Mouse (Mus musculus) megakaryocyte, embryonic 14.5 days (primary cell): ENCODE measurements around the gene Col2a1. TPM values are rescaled to one million over a fixed set of nuclear protein-coding genes. Genes with fewer than 3 reads are reported as not detected.

ENCODE experiments used
- H3K27me3 ChIP-seq: replicated peaks from 2 replicates; pipeline ENCODE3; 2012; ENCODE audit warnings: inconsistent platforms
- H3K36me3 ChIP-seq: replicated peaks from 2 replicates; pipeline ENCODE3; 2012; ENCODE audit warnings: low read length, inconsistent platforms, mixed read lengths
- H3K4me1 ChIP-seq: 2 replicates; pipeline ENCODE4 v1.6.1; 2012; ENCODE audit warnings: inconsistent platforms
- H3K4me3 ChIP-seq: replicated peaks from 2 replicates; pipeline ENCODE3; 2012; ENCODE audit warnings: moderate library complexity, mild to moderate bottlenecking, inconsistent platforms
- H3K9me3 ChIP-seq: 2 replicates; pipeline ENCODE4 v1.6.1; 2012; ENCODE audit warnings: inconsistent platforms
- FLI1 ChIP-seq: IDR thresholded peaks from 2 replicates; pipeline ENCODE4 v1.6.1; 2012; ENCODE audit warnings: low read length, inconsistent platforms, mixed read lengths
- GATA1 ChIP-seq: IDR thresholded peaks from 3 replicates; pipeline ENCODE4 v1.6.1; 2012; ENCODE audit warnings: mixed read lengths, low read length, inconsistent platforms, borderline replicate concordance
- polyA plus RNA-seq: library from polyadenylated mRNA; stranded (reverse); fragments of >175 nt; gene quantifications from 2 replicates; pipeline ENCODE4 v1.2.3, GENCODE M21; 2012; ENCODE audit warnings: low replicate concordance; ENCODE audit not compliant: insufficient read depth

Gene Col2a1
- polyA plus RNA-seq, 1 experiment: 0.27 TPM

GRCm38 (mm10) chr15:97938580-97938979 is 65.9 kb downstream of the Col2a1 start:
- Histone ChIP-seq H3K36me3 (no peaks in the 10 kb centered on the region), H3K4me1 (no peaks in the 10 kb centered on the region)
- TF ChIP-seq GATA1 (no peak), FLI1 (no peak)

GRCm38 (mm10) chr15:97932441-97932840 is 72.1 kb downstream of the Col2a1 start:
- Histone ChIP-seq H3K27me3 (peaks cover 42% of the 10 kb centered on the region), H3K4me3 (no peak overlapping the region), H3K9me3 (0 out of 2 replicates have a peak, but pooled peaks cover 7% of the 10 kb centered on the region), H3K36me3 (no peaks in the 10 kb centered on the region), H3K4me1 (peaks cover 13% of the 10 kb centered on the region)
- TF ChIP-seq GATA1: no peak
- TF ChIP-seq FLI1: no peak

More at GRCm38 (mm10) chr15:97938580-97938979, 65.9 kb downstream of the Col2a1 start:
- peaks cover 37% of the 10 kb centered on the region for H3K27me3 ChIP-seq
- peaks cover 6% of the 10 kb centered on the region for H3K9me3 ChIP-seq
- H3K4me3 ChIP-seq: no peak overlapping the region

GRCm38 (mm10) chr15:97929259-97929824 is 75.2 kb downstream of the Col2a1 start:
- TF ChIP-seq FLI1 (no peak), GATA1 (no peak)
- Histone ChIP-seq H3K36me3 (no peaks in the 10 kb centered on the region), H3K4me1 (peaks cover 16% of the 10 kb centered on the region), H3K9me3 (0 out of 2 replicates have a peak, but pooled peaks cover 7% of the 10 kb centered on the region), H3K27me3 (peaks cover 34% of the 10 kb centered on the region), H3K4me3 (no peak overlapping the region)

- H3K4me3 ChIP-seq: peak overlapping the region; percentile 12
- TF ChIP-seq GATA1 (no peak), FLI1 (no peak)
- no peaks in the 10 kb centered on the region for H3K36me3 ChIP-seq
Measured at GRCm38 (mm10) chr15:97927821-97928220, 76.7 kb downstream of the Col2a1 start.

GRCm38 (mm10) chr15:97927018-97927417 is 77.5 kb downstream of the Col2a1 start:
- H3K4me3 ChIP-seq: no peak overlapping the region
- no peak for TF ChIP-seq GATA1
- no peak for TF ChIP-seq FLI1
- no peaks in the 10 kb centered on the region for H3K36me3 ChIP-seq
- H3K4me1 ChIP-seq: peaks cover 16% of the 10 kb centered on the region
- peaks cover 30% of the 10 kb centered on the region for H3K27me3 ChIP-seq
- 0 out of 2 replicates have a peak, but pooled peaks cover 7% of the 10 kb centered on the region for H3K9me3 ChIP-seq

More at GRCm38 (mm10) chr15:97927821-97928220, 76.7 kb downstream of the Col2a1 start:
- Histone ChIP-seq H3K9me3 (0 out of 2 replicates have a peak, but pooled peaks cover 7% of the 10 kb centered on the region), H3K27me3 (peaks cover 35% of the 10 kb centered on the region), H3K4me1 (peaks cover 16% of the 10 kb centered on the region)

Other genes starting within 250 kb of the Col2a1 start
- 2.3 and 4.5 TPM in 2 replicates for gene Rapgef3, start 236.7 kb downstream of the Col2a1 start, polyA plus RNA-seq
- 58.7 and 61.4 TPM in 2 replicates for gene Slc48a1, start 226.2 kb downstream of the Col2a1 start, polyA plus RNA-seq
- 26.8 and 31.2 TPM in 2 replicates for gene Hdac7, start 160.2 kb downstream of the Col2a1 start, polyA plus RNA-seq
- 0.20 and 2.6 TPM in 2 replicates for gene Vdr, start 94.1 kb downstream of the Col2a1 start, polyA plus RNA-seq
- gene Tmem106c, start 40.5 kb downstream of the Col2a1 start, polyA plus RNA-seq: 6.8 and 24.2 TPM in 2 replicates
- gene Pfkm, start 87.9 kb upstream of the Col2a1 start, polyA plus RNA-seq: 2.6 and 10.2 TPM in 2 replicates
- gene Senp1, start 89.0 kb upstream of the Col2a1 start, polyA plus RNA-seq: 5.1 and 9.2 TPM in 2 replicates
- 2.8 and 4.3 TPM in 2 replicates for gene Asb8, start 160.9 kb upstream of the Col2a1 start, polyA plus RNA-seq
- 1.3 TPM in 1 of 2 replicates, not detected in the other for gene Ccdc184, start 162.5 kb upstream of the Col2a1 start, polyA plus RNA-seq
- gene Olfr288, start 190.8 kb upstream of the Col2a1 start, polyA plus RNA-seq: not detected in 2 replicates
- gene Gm44579, start 216.3 kb upstream of the Col2a1 start, polyA plus RNA-seq: not detected in 2 replicates
- gene Olfr287, start 216.4 kb upstream of the Col2a1 start, polyA plus RNA-seq: not detected in 2 replicates
- not detected in 2 replicates for gene Olfr286, start 229.8 kb upstream of the Col2a1 start, polyA plus RNA-seq